In genomic region chr11:4793006-4793405, GRCm38 (mm10) we compare ENCODE assay signal across 18 mouse cellular contexts. TPM values are rescaled to one million over a fixed set of nuclear protein-coding genes. Genes with fewer than 3 reads are reported as not detected.
A peak's percentile ranks its signal among the peaks of the same experiment; 100 is the strongest.
DNase-seq lines count a peak whose midpoint lies in the region; ATAC-seq lines count a peak whose summit lies in the region.
"Had no signal": no experiment of that assay in that cellular context is flagged by ENCODE, and none has a peak within 500 bp of the region (broad histone marks: within the 10 kb centered on the region; RNA-seq: fewer than 3 reads in every experiment).

No protein-coding gene starts in this region.

- no peak overlapping the region for H3K9ac ChIP-seq in forebrain, embryonic 14.5 days (ENCODE audit: low read length)
- no peak overlapping the region for H3K9ac ChIP-seq in neural tube, embryonic 13.5 days
- no peak overlapping the region for H3K9ac ChIP-seq in neural tube, embryonic 15.5 days (replicated peaks)
- H3K9ac ChIP-seq: embryonic facial prominence, embryonic 15.5 days; heart, embryonic 12.5 days; hindbrain, embryonic 15.5 days had no signal

- H3K4me1 ChIP-seq in forebrain, embryonic 10.5 days, result peaks cover 28% of the 10 kb centered on the region
- H3K4me1 ChIP-seq in forebrain, embryonic 14.5 days (ENCODE audit: control insufficient read depth, insufficient read depth, low read length), result peaks cover 9% of the 10 kb centered on the region
- peaks cover 17% of the 10 kb centered on the region for H3K4me1 ChIP-seq in neural tube, embryonic 13.5 days (replicated peaks)
- H3K4me1 ChIP-seq in neural tube, embryonic 15.5 days, result peaks cover 5% of the 10 kb centered on the region
- H3K4me1 ChIP-seq: embryonic facial prominence, embryonic 15.5 days had no signal

- H3K9me3 ChIP-seq in forebrain, embryonic 10.5 days, result no peaks in the 10 kb centered on the region
- no peaks in the 10 kb centered on the region for H3K9me3 ChIP-seq in forebrain, embryonic 14.5 days (replicated peaks; ENCODE audit: control insufficient read depth, low read length)
- no peaks in the 10 kb centered on the region for H3K9me3 ChIP-seq in neural tube, embryonic 13.5 days
- H3K9me3 ChIP-seq in neural tube, embryonic 15.5 days (replicated peaks), result no peaks in the 10 kb centered on the region
- H3K9me3 ChIP-seq: embryonic facial prominence, embryonic 15.5 days; heart, embryonic 12.5 days; hindbrain, embryonic 15.5 days had no signal

- H3K4me3 ChIP-seq in forebrain, embryonic 10.5 days, result no peak overlapping the region
- no peak overlapping the region for H3K4me3 ChIP-seq in forebrain, embryonic 14.5 days (ENCODE audit: low read depth, low read length)
- no peak overlapping the region for H3K4me3 ChIP-seq in neural tube, embryonic 13.5 days
- no peak overlapping the region for H3K4me3 ChIP-seq in neural tube, embryonic 15.5 days (replicated peaks)
- H3K4me3 ChIP-seq: embryonic facial prominence, embryonic 15.5 days; erythroblast, embryonic 14.5 days; heart, embryonic 12.5 days; hindbrain, embryonic 15.5 days had no signal

- no peaks in the 10 kb centered on the region for H3K27me3 ChIP-seq in forebrain, embryonic 10.5 days (ENCODE audit: poor library complexity, severe bottlenecking)
- no peaks in the 10 kb centered on the region for H3K27me3 ChIP-seq in forebrain, embryonic 14.5 days (replicated peaks; ENCODE audit: control insufficient read depth, insufficient read depth, low read length)
- H3K27me3 ChIP-seq in neural tube, embryonic 13.5 days, result no peaks in the 10 kb centered on the region
- no peaks in the 10 kb centered on the region for H3K27me3 ChIP-seq in neural tube, embryonic 15.5 days (replicated peaks)
- H3K27me3 ChIP-seq: CH12.LX; embryonic facial prominence, embryonic 15.5 days; heart, embryonic 12.5 days; hindbrain, embryonic 15.5 days had no signal

- no peak for ATAC-seq in forebrain, embryonic 14.5 days
- ATAC-seq in neural tube, embryonic 13.5 days (ENCODE audit: low read depth), result no peak
- ATAC-seq in neural tube, embryonic 15.5 days (ENCODE audit: low FRiP score), result no peak
- ATAC-seq: forebrain, embryonic 16.5 days; intestine, embryonic 16.5 days had no signal

- WGBS in forebrain, embryonic 10.5 days, result 14% methylated on average over 3 of the region's 3 CpGs
- WGBS in forebrain, embryonic 14.5 days, result 5% methylated on average over 3 of the region's 3 CpGs
- WGBS in neural tube, embryonic 13.5 days, result 10% methylated on average over 3 of the region's 3 CpGs
- WGBS in neural tube, embryonic 15.5 days, result 11% methylated on average over 3 of the region's 3 CpGs

- no peak overlapping the region for H3K4me2 ChIP-seq in forebrain, embryonic 14.5 days (ENCODE audit: low read length)
- H3K4me2 ChIP-seq in neural tube, embryonic 13.5 days, result no peak overlapping the region
- H3K4me2 ChIP-seq in neural tube, embryonic 15.5 days, result no peak overlapping the region
- H3K4me2 ChIP-seq: embryonic facial prominence, embryonic 15.5 days; heart, embryonic 12.5 days; hindbrain, embryonic 15.5 days had no signal

- peaks cover 52% of the 10 kb centered on the region for H3K36me3 ChIP-seq in forebrain, embryonic 10.5 days (replicated peaks)
- peaks cover 35% of the 10 kb centered on the region for H3K36me3 ChIP-seq in forebrain, embryonic 14.5 days (ENCODE audit: control insufficient read depth, insufficient read depth, low read length)
- H3K36me3 ChIP-seq in neural tube, embryonic 13.5 days, result peaks cover 47% of the 10 kb centered on the region
- peaks cover 35% of the 10 kb centered on the region for H3K36me3 ChIP-seq in neural tube, embryonic 15.5 days

- no peak for DNase-seq in forebrain, embryonic 10.5 days (ENCODE audit: extremely low spot score, low spot score)
- DNase-seq in forebrain, embryonic 14.5 days (ENCODE audit: low spot score), result no peak
- DNase-seq in forelimb bud, embryonic 11.5 days (ENCODE audit: low read depth, low spot score), result peak; percentile 11
- no peak for DNase-seq in yolk sac, embryonic 10.5 days (ENCODE audit: low spot score)
- DNase-seq in urinary bladder, postnatal 4 days (ENCODE audit: low spot score in 2 of 2), result no peak
- DNase-seq: adrenal gland, adult 8-10 months; cerebellum, adult 2 months; cerebellum, postnatal 10 days; gastrocnemius, postnatal 14 days had no signal

- H3K27ac ChIP-seq in forebrain, embryonic 10.5 days, result peak overlapping the region; percentile 48; the same call in 1 of the 2 replicates
- H3K27ac ChIP-seq in forebrain, embryonic 14.5 days (ENCODE audit: low read depth, low read length), result no peak overlapping the region
- 0 out of 2 replicates have a peak overlapping the region, but pooled peaks have one; percentile 14 for H3K27ac ChIP-seq in neural tube, embryonic 13.5 days (replicated peaks)
- no peak overlapping the region for H3K27ac ChIP-seq in neural tube, embryonic 15.5 days (replicated peaks)
- H3K27ac ChIP-seq: embryonic facial prominence, embryonic 15.5 days; hindbrain, embryonic 15.5 days had no signal

RNA-seq across cellular contexts. Expression of gene Cabp7, which starts 46.4 kb away (rescaled TPM):
- polyA plus RNA-seq in forebrain, embryonic 10.5 days (2016; fragmentation: Nextera tagmentation; extraction: Ambion mirVana), result 0.15 TPM in 1 of 2 replicates, not detected in the other
- polyA plus RNA-seq in forebrain, embryonic 14.5 days (2014; fragmentation: Nextera tagmentation; extraction: Ambion mirVana), result 1.4 and 1.5 TPM in 2 replicates
- polyA plus RNA-seq in neural tube, embryonic 13.5 days (2015; fragmentation: Nextera tagmentation; extraction: Ambion mirVana), result 2.7 and 3.3 TPM in 2 replicates
- 2.9 and 4.2 TPM in 2 replicates for polyA plus RNA-seq in neural tube, embryonic 15.5 days (2015; fragmentation: Nextera tagmentation; extraction: Ambion mirVana)
- polyA plus RNA-seq: erythroblast, embryonic 14.5 days had no signal

RNA-seq across cellular contexts. Expression of gene Nf2, which starts 56.3 kb away (rescaled TPM):
- polyA plus RNA-seq in forebrain, embryonic 10.5 days (2016; fragmentation: Nextera tagmentation; extraction: Ambion mirVana), result 57.4 and 62.4 TPM in 2 replicates
- 44.9 and 56.2 TPM in 2 replicates for polyA plus RNA-seq in forebrain, embryonic 14.5 days (2014; fragmentation: Nextera tagmentation; extraction: Ambion mirVana)
- 70.2 and 75.8 TPM in 2 replicates for polyA plus RNA-seq in neural tube, embryonic 13.5 days (2015; fragmentation: Nextera tagmentation; extraction: Ambion mirVana)
- polyA plus RNA-seq in neural tube, embryonic 15.5 days (2015; fragmentation: Nextera tagmentation; extraction: Ambion mirVana), result 61.9 and 62.2 TPM in 2 replicates

Comparison
In these comparisons a context has a peak if more than half of its experiments do, and no peak if none do; other contexts are left out.
1. H3K27ac ChIP-seq: peak in forebrain, embryonic 10.5 days (single experiment) and neural tube, embryonic 13.5 days (single experiment); none in forebrain, embryonic 14.5 days (single experiment) and neural tube, embryonic 15.5 days (single experiment).